Mouse (Mus musculus): ENCODE data around the gene H2-K1. TPM values are rescaled to one million over a fixed set of nuclear protein-coding genes. Genes with fewer than 3 reads are reported as not detected.

H2-K1 gene
- polyA plus RNA-seq, 1 experiment from 2014 or later, result 15.5 TPM

GRCm38 (mm10) chr17:33951021-33951946 lies 48.9 kb downstream of the H2-K1 start, which contains the start of gene B3galt4:
TSS of gene B3galt4 (minus strand) at chr17:33951488.
- Histone ChIP-seq H3K4me3 (replicated peaks; ENCODE audit: low read depth, low read length) (peak within 1 kb of the TSS; percentile 52), H3K4me1 (ENCODE audit: control insufficient read depth, insufficient read depth, low read length) (peaks cover 28% of the 10 kb centered on the region), H3K4me2 (ENCODE audit: low read length) (peak within 1 kb of the TSS; percentile 96), H3K27ac (replicated peaks; ENCODE audit: low read depth, low read length) (peak within 1 kb of the TSS; percentile 90), H3K36me3 (ENCODE audit: control insufficient read depth, insufficient read depth, low read length) (peaks cover 56% of the 10 kb centered on the region), H3K9me3 (ENCODE audit: control insufficient read depth, low read length) (no peaks in the 10 kb centered on the region), H3K9ac (replicated peaks; ENCODE audit: low read length) (peak within 1 kb of the TSS; percentile 71), H3K27me3 (ENCODE audit: control insufficient read depth, insufficient read depth, low read length) (no peaks in the 10 kb centered on the region)
- DNase-seq (peak; percentile 92), ATAC-seq (ENCODE audit: low FRiP score, low TSS enrichment) (peak; percentile 70)
- WGBS, result 1% methylated on average over 45 of the region's 45 CpGs

- no peak for DNase-seq
- no peak for ATAC-seq (ENCODE audit: low FRiP score, low TSS enrichment)
- Histone ChIP-seq H3K27ac (replicated peaks; ENCODE audit: low read depth, low read length) (peak overlapping the region; percentile 90), H3K4me3 (replicated peaks; ENCODE audit: low read depth, low read length) (peak overlapping the region; percentile 52), H3K9ac (replicated peaks; ENCODE audit: low read length) (peak overlapping the region; percentile 71), H3K9me3 (ENCODE audit: control insufficient read depth, low read length) (no peaks in the 10 kb centered on the region), H3K4me1 (ENCODE audit: control insufficient read depth, insufficient read depth, low read length) (peaks cover 28% of the 10 kb centered on the region), H3K4me2 (ENCODE audit: low read length) (peak overlapping the region; percentile 96), H3K36me3 (ENCODE audit: control insufficient read depth, insufficient read depth, low read length) (peaks cover 67% of the 10 kb centered on the region), H3K27me3 (ENCODE audit: control insufficient read depth, insufficient read depth, low read length) (no peaks in the 10 kb centered on the region)
- WGBS, result 77% methylated on average over 10 of the region's 10 CpGs
Measured at GRCm38 (mm10) chr17:33950131-33950625, 50.0 kb downstream of the H2-K1 start.

- Histone ChIP-seq H3K9ac (replicated peaks; ENCODE audit: low read length) (no peak overlapping the region), H3K4me1 (ENCODE audit: control insufficient read depth, insufficient read depth, low read length) (peaks cover 21% of the 10 kb centered on the region), H3K4me2 (ENCODE audit: low read length) (no peak overlapping the region), H3K36me3 (ENCODE audit: control insufficient read depth, insufficient read depth, low read length) (peaks cover 76% of the 10 kb centered on the region), H3K27ac (replicated peaks; ENCODE audit: low read depth, low read length) (no peak overlapping the region), H3K9me3 (ENCODE audit: control insufficient read depth, low read length) (no peaks in the 10 kb centered on the region), H3K27me3 (ENCODE audit: control insufficient read depth, insufficient read depth, low read length) (no peaks in the 10 kb centered on the region), H3K4me3 (replicated peaks; ENCODE audit: low read depth, low read length) (no peak overlapping the region)
- WGBS, result 91% methylated on average over 19 of the region's 19 CpGs
- ATAC-seq (ENCODE audit: low FRiP score, low TSS enrichment) (no peak), DNase-seq (no peak)
Measured at GRCm38 (mm10) chr17:33948905-33949537, 51.1 kb downstream of the H2-K1 start.

- no peaks in the 10 kb centered on the region for H3K9me3 ChIP-seq (ENCODE audit: control insufficient read depth, low read length)
- no peaks in the 10 kb centered on the region for H3K27me3 ChIP-seq (ENCODE audit: control insufficient read depth, insufficient read depth, low read length)
- 91% methylated on average over 22 of the region's 22 CpGs for WGBS
- H3K4me2 ChIP-seq (ENCODE audit: low read length), result no peak overlapping the region
- ATAC-seq (ENCODE audit: low FRiP score, low TSS enrichment), result no peak
- H3K9ac ChIP-seq (replicated peaks; ENCODE audit: low read length), result no peak overlapping the region
- no peak overlapping the region for H3K4me3 ChIP-seq (replicated peaks; ENCODE audit: low read depth, low read length)
- peaks cover 77% of the 10 kb centered on the region for H3K36me3 ChIP-seq (ENCODE audit: control insufficient read depth, insufficient read depth, low read length)
- no peak for DNase-seq
- peaks cover 19% of the 10 kb centered on the region for H3K4me1 ChIP-seq (ENCODE audit: control insufficient read depth, insufficient read depth, low read length)
- no peak overlapping the region for H3K27ac ChIP-seq (replicated peaks; ENCODE audit: low read depth, low read length)
Measured at GRCm38 (mm10) chr17:33948090-33948904, 51.9 kb downstream of the H2-K1 start.

- no peak for DNase-seq
- H3K4me2 ChIP-seq (ENCODE audit: low read length), result no peak overlapping the region
- peaks cover 19% of the 10 kb centered on the region for H3K4me1 ChIP-seq (ENCODE audit: control insufficient read depth, insufficient read depth, low read length)
- H3K9ac ChIP-seq (replicated peaks; ENCODE audit: low read length), result no peak overlapping the region
- no peaks in the 10 kb centered on the region for H3K9me3 ChIP-seq (ENCODE audit: control insufficient read depth, low read length)
- no peak overlapping the region for H3K4me3 ChIP-seq (replicated peaks; ENCODE audit: low read depth, low read length)
- H3K27ac ChIP-seq (replicated peaks; ENCODE audit: low read depth, low read length), result no peak overlapping the region
- H3K27me3 ChIP-seq (ENCODE audit: control insufficient read depth, insufficient read depth, low read length), result no peaks in the 10 kb centered on the region
- WGBS, result 94% methylated on average over 10 of the region's 10 CpGs
- H3K36me3 ChIP-seq (ENCODE audit: control insufficient read depth, insufficient read depth, low read length), result peaks cover 70% of the 10 kb centered on the region
- ATAC-seq (ENCODE audit: low FRiP score, low TSS enrichment), result no peak
Measured at GRCm38 (mm10) chr17:33947430-33948089, 52.6 kb downstream of the H2-K1 start.

MicroRNA genes within 50 kb of the gene (microRNA counts, 519-probe panel; counts per million panel counts)
- microRNA mmu-miR-219, result 5,018 counts per million, percentile 51 among the panel's probes with 10 or more counts

Small RNA genes lying within 50 kb of the gene (microRNA-seq; reads per million reads assigned to microRNA genes)
- gene Mir219a-1 (not detected), gene Mir219c (not detected)

Other genes starting within 250 kb of the H2-K1 start
- gene Rab11b, start 239.8 kb downstream of the H2-K1 start, polyA plus RNA-seq (2014; fragmentation: Nextera tagmentation; extraction: Ambion mirVana), result 417 and 541 TPM in 2 replicates
- 8.0 and 18.4 TPM in 2 replicates for gene Angptl4, start 218.5 kb downstream of the H2-K1 start, polyA plus RNA-seq (2014; fragmentation: Nextera tagmentation; extraction: Ambion mirVana)
- gene Kank3, start 189.8 kb downstream of the H2-K1 start, polyA plus RNA-seq (2014; fragmentation: Nextera tagmentation; extraction: Ambion mirVana), result 39.5 and 45.8 TPM in 2 replicates
- gene Rps28, start 175.8 kb downstream of the H2-K1 start, polyA plus RNA-seq (2014; fragmentation: Nextera tagmentation; extraction: Ambion mirVana), result 653 and 777 TPM in 2 replicates
- 497 and 604 TPM in 2 replicates for gene Ndufa7, start 175.8 kb downstream of the H2-K1 start, polyA plus RNA-seq (2014; fragmentation: Nextera tagmentation; extraction: Ambion mirVana)
- gene Cd320, start 157.3 kb downstream of the H2-K1 start, polyA plus RNA-seq (2014; fragmentation: Nextera tagmentation; extraction: Ambion mirVana), result 55.1 and 59.8 TPM in 2 replicates
- not detected in 2 replicates for gene Gm7029, start 126.5 kb downstream of the H2-K1 start, polyA plus RNA-seq (2014; fragmentation: Nextera tagmentation; extraction: Ambion mirVana)
- gene Kifc1, start 109.7 kb downstream of the H2-K1 start, polyA plus RNA-seq (2014; fragmentation: Nextera tagmentation; extraction: Ambion mirVana), result 2.2 and 2.5 TPM in 2 replicates
- 1.1 TPM in 1 of 2 replicates, not detected in the other for gene Platr17, start 95.2 kb downstream of the H2-K1 start, polyA plus RNA-seq (2014; fragmentation: Nextera tagmentation; extraction: Ambion mirVana)
- 40.7 and 44.6 TPM in 2 replicates for gene Daxx, start 90.9 kb downstream of the H2-K1 start, polyA plus RNA-seq (2014; fragmentation: Nextera tagmentation; extraction: Ambion mirVana)
- gene Tapbp, start 84.4 kb downstream of the H2-K1 start, polyA plus RNA-seq (2014; fragmentation: Nextera tagmentation; extraction: Ambion mirVana), result 18.3 and 20.6 TPM in 2 replicates
- gene Zbtb22, start 84.4 kb downstream of the H2-K1 start, polyA plus RNA-seq (2014; fragmentation: Nextera tagmentation; extraction: Ambion mirVana), result 12.1 and 13.1 TPM in 2 replicates
- gene Rgl2, start 70.8 kb downstream of the H2-K1 start, polyA plus RNA-seq (2014; fragmentation: Nextera tagmentation; extraction: Ambion mirVana), result 47.2 and 50.3 TPM in 2 replicates
- 167 and 188 TPM in 2 replicates for gene Pfdn6, start 60.0 kb downstream of the H2-K1 start, polyA plus RNA-seq (2014; fragmentation: Nextera tagmentation; extraction: Ambion mirVana)
- gene Wdr46, start 59.7 kb downstream of the H2-K1 start, polyA plus RNA-seq (2014; fragmentation: Nextera tagmentation; extraction: Ambion mirVana), result 15.5 and 16.9 TPM in 2 replicates
- 8.0 and 10.1 TPM in 2 replicates for gene B3galt4, start 48.9 kb downstream of the H2-K1 start, polyA plus RNA-seq (2014; fragmentation: Nextera tagmentation; extraction: Ambion mirVana)
- gene Vps52, start 44.5 kb downstream of the H2-K1 start, polyA plus RNA-seq (2014; fragmentation: Nextera tagmentation; extraction: Ambion mirVana), result 50.6 and 63.2 TPM in 2 replicates
- gene Rps18, start 44.3 kb downstream of the H2-K1 start, polyA plus RNA-seq (2014; fragmentation: Nextera tagmentation; extraction: Ambion mirVana), result 872 and 980 TPM in 2 replicates
- gene Ring1, start 24.3 kb upstream of the H2-K1 start, polyA plus RNA-seq (2014; fragmentation: Nextera tagmentation; extraction: Ambion mirVana), result 9.1 and 18.5 TPM in 2 replicates
- gene H2-Ke6, start 27.7 kb upstream of the H2-K1 start, polyA plus RNA-seq (2014; fragmentation: Nextera tagmentation; extraction: Ambion mirVana), result 56.1 and 75.0 TPM in 2 replicates
- gene Slc39a7, start 31.3 kb upstream of the H2-K1 start, polyA plus RNA-seq (2014; fragmentation: Nextera tagmentation; extraction: Ambion mirVana), result 95.7 and 97.0 TPM in 2 replicates
- gene Rxrb, start 31.5 kb upstream of the H2-K1 start, polyA plus RNA-seq (2014; fragmentation: Nextera tagmentation; extraction: Ambion mirVana), result 33.3 and 33.4 TPM in 2 replicates
- 2.4 and 2.9 TPM in 2 replicates for gene Col11a2, start 39.1 kb upstream of the H2-K1 start, polyA plus RNA-seq (2014; fragmentation: Nextera tagmentation; extraction: Ambion mirVana)
- gene H2-Oa, start 92.0 kb upstream of the H2-K1 start, polyA plus RNA-seq (2014; fragmentation: Nextera tagmentation; extraction: Ambion mirVana), result not detected in 2 replicates
- 16.7 and 20.4 TPM in 2 replicates for gene H2-DMa, start 119.2 kb upstream of the H2-K1 start, polyA plus RNA-seq (2014; fragmentation: Nextera tagmentation; extraction: Ambion mirVana)
- 160 and 171 TPM in 2 replicates for gene Brd2, start 122.3 kb upstream of the H2-K1 start, polyA plus RNA-seq (2014; fragmentation: Nextera tagmentation; extraction: Ambion mirVana)
- 0.15 and 0.18 TPM in 2 replicates for gene H2-DMb2, start 143.0 kb upstream of the H2-K1 start, polyA plus RNA-seq (2014; fragmentation: Nextera tagmentation; extraction: Ambion mirVana)
- gene H2-DMb1, start 152.7 kb upstream of the H2-K1 start, polyA plus RNA-seq (2014; fragmentation: Nextera tagmentation; extraction: Ambion mirVana), result 0.38 and 0.91 TPM in 2 replicates
- 1.1 and 2.9 TPM in 2 replicates for gene Tap1, start 187.2 kb upstream of the H2-K1 start, polyA plus RNA-seq (2014; fragmentation: Nextera tagmentation; extraction: Ambion mirVana)
- gene Psmb9, start 187.4 kb upstream of the H2-K1 start, polyA plus RNA-seq (2014; fragmentation: Nextera tagmentation; extraction: Ambion mirVana), result 1.0 and 2.2 TPM in 2 replicates
- 1.1 and 5.1 TPM in 2 replicates for gene Psmb8, start 197.4 kb upstream of the H2-K1 start, polyA plus RNA-seq (2014; fragmentation: Nextera tagmentation; extraction: Ambion mirVana)
- gene Tap2, start 203.2 kb upstream of the H2-K1 start, polyA plus RNA-seq (2014; fragmentation: Nextera tagmentation; extraction: Ambion mirVana), result 0.77 and 1.6 TPM in 2 replicates
- not detected in 2 replicates for gene H2-Ob, start 238.6 kb upstream of the H2-K1 start, polyA plus RNA-seq (2014; fragmentation: Nextera tagmentation; extraction: Ambion mirVana)

Data from midbrain, embryonic 14.5 days (tissue).